Mouse (Mus musculus): ENCODE data around the gene Socs1. TPM values are rescaled to one million over a fixed set of nuclear protein-coding genes. Genes with fewer than 3 reads are reported as not detected.

The Socs1 gene
- total RNA-seq (2021) = under 1 TPM; 0.33 to 0.61 TPM
- long read RNA-seq, experiment 1 = 0 reads
- long read RNA-seq, experiment 2 = 0 reads

DNA sequence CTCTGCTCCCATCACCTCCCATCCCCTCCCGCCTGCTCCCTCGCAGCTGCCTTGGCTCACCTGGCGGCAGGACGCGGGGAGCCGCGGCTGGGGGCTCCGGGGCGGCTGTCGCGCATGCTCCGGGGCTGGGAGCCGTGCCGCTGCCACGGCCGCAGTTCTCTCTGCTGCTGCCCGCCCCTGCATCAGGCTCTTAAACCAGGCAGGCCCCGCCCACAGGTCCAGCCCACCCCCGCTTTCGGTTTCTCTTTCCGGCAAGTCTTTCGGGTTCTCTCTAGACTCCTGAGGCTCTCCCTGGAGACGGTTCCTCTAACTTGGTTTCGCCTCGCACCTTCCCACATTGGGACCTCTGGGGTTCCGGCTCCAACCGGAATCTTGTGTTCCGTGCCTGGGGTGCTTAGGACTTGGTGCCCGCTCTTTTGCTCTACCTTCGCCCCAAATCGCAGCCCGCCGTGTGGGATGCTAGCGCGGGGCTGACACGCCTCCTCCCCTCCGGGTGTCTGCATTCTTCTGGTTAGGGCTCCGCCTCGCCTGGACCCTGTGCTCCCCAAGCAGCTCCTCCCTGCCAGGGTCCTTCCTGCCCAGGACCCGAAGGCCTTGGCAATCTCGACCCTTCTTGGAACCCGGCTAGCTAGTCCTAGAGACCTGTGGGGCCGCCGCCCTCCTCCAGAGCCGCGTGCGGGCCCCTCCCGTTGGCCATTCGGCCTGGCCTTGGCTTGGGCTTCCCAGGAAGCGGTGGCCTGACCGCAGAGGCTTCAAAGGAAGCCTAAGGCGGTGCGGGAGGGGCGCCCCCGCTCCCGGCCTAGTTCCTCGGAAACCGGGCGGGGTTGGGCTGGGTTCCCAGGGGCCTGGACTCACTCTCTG, at the start of gene Socs1:
Socs1 (minus strand) TSS at position 166 of the 861 bp plus-strand sequence.
- no peak; the same call in none of the 2 replicates for TF ChIP-seq CTCF (IDR thresholded peaks at IDR 0.05)
- peak; percentile 92 for DNase-seq
- intact Hi-C loops (cut with DNase I) = loop anchor here (1.0 to 2.0 kb wide), 3 partner anchors 59 to 215 kb away; no protein-coding TSS in a partner anchor
- Histone ChIP-seq H3K27ac (peak within 1 kb of the TSS; percentile 94), H3K4me3 (peak within 1 kb of the TSS; percentile 84)

GRCm38 (mm10) chr16:10834542-10834910, 49.2 kb upstream of the Socs1 start:
- no peak for DNase-seq
- Histone ChIP-seq H3K27ac (peak overlapping the region; percentile 79), H3K4me3 (peak overlapping the region; percentile 91)
- intact Hi-C loops (cut with DNase I) = no loop called here
- no peak for TF ChIP-seq CTCF (IDR thresholded peaks at IDR 0.05)

- no peak for DNase-seq
- H3K27ac ChIP-seq = no peak overlapping the region
- H3K4me3 ChIP-seq = no peak overlapping the region
- TF ChIP-seq CTCF (IDR thresholded peaks at IDR 0.05) = no peak
- intact Hi-C loops (cut with DNase I) = no loop called here
Measured at GRCm38 (mm10) chr16:10828461-10828805, 43.1 kb upstream of the Socs1 start.

GRCm38 (mm10) chr16:10827766-10828460, 42.6 kb upstream of the Socs1 start:
- Histone ChIP-seq H3K27ac (no peak overlapping the region), H3K4me3 (no peak overlapping the region)
- TF ChIP-seq CTCF (IDR thresholded peaks at IDR 0.05) = no peak
- intact Hi-C loops (cut with DNase I) = no loop called here
- no peak for DNase-seq

- no peak overlapping the region for H3K4me3 ChIP-seq
- no peak for DNase-seq
- H3K27ac ChIP-seq = no peak overlapping the region
- intact Hi-C loops (cut with DNase I) = no loop called here
- no peak for TF ChIP-seq CTCF (IDR thresholded peaks at IDR 0.05)
Measured at GRCm38 (mm10) chr16:10827269-10827668, 41.9 kb upstream of the Socs1 start.

GRCm38 (mm10) chr16:10825840-10826239, 40.5 kb upstream of the Socs1 start:
- Histone ChIP-seq H3K4me3 (no peak overlapping the region), H3K27ac (no peak overlapping the region)
- intact Hi-C loops (cut with DNase I) = no loop called here
- DNase-seq = no peak
- TF ChIP-seq CTCF (IDR thresholded peaks at IDR 0.05) = no peak

- intact Hi-C loops (cut with DNase I) = no loop called here
- no peak overlapping the region for H3K27ac ChIP-seq
- no peak overlapping the region for H3K4me3 ChIP-seq
- TF ChIP-seq CTCF (IDR thresholded peaks at IDR 0.05) = no peak
- no peak for DNase-seq
Measured at GRCm38 (mm10) chr16:10824536-10824935, 39.2 kb upstream of the Socs1 start.

DNA sequence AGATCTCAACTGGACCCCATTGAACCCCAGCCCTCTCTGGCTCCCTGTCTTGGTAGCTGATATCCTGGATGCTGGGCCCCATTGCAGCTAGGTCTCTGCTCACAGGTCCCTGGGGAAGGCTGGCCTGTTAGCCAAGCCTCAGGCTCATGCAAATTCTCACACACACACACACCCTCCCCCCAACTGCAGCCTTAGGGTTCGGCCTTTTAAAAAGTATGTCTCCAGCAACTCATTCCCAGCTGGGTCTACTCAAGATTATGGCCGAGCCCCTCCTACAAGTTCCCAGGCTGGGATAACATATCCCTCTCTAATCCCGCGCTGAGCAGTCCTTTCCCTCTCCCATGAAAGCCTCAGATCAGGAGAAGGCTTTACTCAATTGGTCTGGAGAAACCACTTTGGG, 36.1 kb upstream of the Socs1 start:
- Histone ChIP-seq H3K27ac (no peak overlapping the region), H3K4me3 (no peak overlapping the region)
- no peak for DNase-seq
- no peak for TF ChIP-seq CTCF (IDR thresholded peaks at IDR 0.05)
- intact Hi-C loops (cut with DNase I) = no loop called here

DNA sequence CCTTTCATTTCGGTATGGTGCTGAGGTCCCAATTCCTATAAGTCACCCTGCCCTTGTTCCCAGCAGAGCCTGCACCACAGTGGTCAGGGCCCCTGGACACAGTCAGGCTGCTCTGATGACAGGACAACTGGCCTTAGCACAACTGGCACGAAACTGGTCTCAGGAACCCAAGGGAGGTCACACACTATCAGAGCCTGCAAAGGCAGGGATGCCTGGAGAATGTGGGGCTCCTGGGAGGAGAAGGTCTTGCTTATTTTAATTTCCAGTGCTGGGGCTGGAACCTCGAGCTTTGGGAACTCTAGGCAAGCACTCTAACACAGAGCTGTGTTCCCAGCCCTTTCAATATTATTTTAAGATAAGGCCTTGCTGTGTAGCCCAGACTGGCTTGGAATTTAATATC, 34.6 kb upstream of the Socs1 start:
- DNase-seq = peak; percentile 48
- intact Hi-C loops (cut with DNase I) = no loop called here
- no peak overlapping the region for H3K27ac ChIP-seq
- TF ChIP-seq CTCF (IDR thresholded peaks at IDR 0.05) = no peak
- H3K4me3 ChIP-seq = no peak overlapping the region

DNA sequence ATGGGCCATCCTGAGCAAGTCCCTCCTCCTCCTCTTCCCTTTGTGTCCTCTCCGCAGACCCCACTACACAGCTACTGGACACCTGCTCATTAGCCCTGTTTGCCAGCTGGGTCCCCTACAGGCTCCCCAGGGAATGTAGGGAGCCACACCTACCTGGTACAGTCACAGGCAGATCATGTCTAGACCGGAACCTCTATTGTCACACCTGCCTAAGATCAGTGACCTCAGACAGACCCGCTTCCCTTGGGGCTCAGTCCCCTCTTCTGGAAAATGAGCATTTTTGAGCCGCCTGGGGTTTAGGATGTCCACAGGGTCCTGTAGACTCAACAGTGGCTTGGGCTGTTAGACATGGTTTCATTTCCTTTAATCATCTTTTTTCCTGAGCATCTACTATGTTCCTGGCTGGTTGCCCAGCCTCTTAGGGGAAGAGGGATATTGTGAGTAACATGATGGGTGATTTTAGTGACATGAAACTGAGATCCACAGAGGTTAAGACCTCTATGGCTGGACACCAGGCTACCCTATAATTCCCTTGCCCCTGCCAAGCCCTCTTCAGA, 33.3 kb upstream of the Socs1 start:
- no peak for TF ChIP-seq CTCF (IDR thresholded peaks at IDR 0.05)
- Histone ChIP-seq H3K27ac (no peak overlapping the region), H3K4me3 (no peak overlapping the region)
- DNase-seq = no peak
- intact Hi-C loops (cut with DNase I) = no loop called here

DNA sequence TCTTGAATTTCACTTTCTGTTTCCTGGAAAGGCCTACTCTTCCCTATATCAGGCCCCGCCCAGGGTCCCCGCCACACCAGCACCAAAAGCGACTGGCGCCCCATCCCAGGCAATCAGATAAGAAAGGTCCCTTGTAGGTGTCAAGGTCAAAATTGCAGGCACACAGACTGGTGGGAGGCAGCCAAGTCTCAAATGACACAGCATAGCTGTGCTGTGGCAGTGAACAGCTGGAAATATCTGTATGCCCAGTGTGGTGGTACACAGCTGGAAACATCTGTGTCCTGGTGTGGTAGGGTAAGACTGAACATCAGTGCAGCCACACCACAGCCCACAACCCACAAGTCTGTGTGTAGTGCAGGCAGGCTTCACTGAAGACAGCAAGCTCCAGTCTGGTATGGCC, 29.5 kb upstream of the Socs1 start:
- intact Hi-C loops (cut with DNase I) = no loop called here
- Histone ChIP-seq H3K4me3 (no peak overlapping the region), H3K27ac (no peak overlapping the region)
- no peak for TF ChIP-seq CTCF (IDR thresholded peaks at IDR 0.05)
- no peak for DNase-seq

GRCm38 (mm10) chr16:10813726-10814125, 28.4 kb upstream of the Socs1 start:
- DNase-seq = no peak
- H3K4me3 ChIP-seq = no peak overlapping the region
- intact Hi-C loops (cut with DNase I) = no loop called here
- H3K27ac ChIP-seq = no peak overlapping the region
- no peak for TF ChIP-seq CTCF (IDR thresholded peaks at IDR 0.05)

DNA sequence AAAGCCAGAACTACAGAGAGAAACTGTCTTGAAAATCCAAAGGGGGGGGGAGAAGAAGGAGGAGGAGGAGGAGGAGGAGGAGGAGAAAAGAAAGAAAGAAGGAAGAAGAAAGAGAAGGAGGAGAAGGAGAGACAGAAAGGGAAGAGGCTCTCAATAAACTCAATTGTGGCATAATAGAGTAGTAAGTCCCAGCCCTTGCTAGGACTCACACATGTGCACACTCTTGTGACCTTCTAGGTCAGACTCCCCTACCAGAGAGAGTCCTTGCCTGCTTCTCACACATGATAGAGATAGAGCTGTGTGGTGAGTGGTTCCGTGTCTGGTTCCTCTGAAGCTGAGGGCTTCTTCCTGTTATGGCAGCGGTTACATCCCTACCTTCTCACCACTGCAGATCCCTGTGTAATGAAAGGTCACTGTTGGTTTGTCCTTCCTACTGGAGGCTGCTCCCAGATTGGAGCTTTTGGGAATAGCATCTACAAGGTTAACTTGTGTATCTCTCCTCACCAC, 27.6 kb upstream of the Socs1 start, which contains the start of gene Gm11172:
Gm11172 (plus strand) TSS at position 51 of the 507 bp plus-strand sequence.
- H3K4me3 ChIP-seq = no peak within 1 kb of the TSS
- H3K27ac ChIP-seq = no peak within 1 kb of the TSS
- TF ChIP-seq CTCF (IDR thresholded peaks at IDR 0.05) = no peak
- intact Hi-C loops (cut with DNase I) = no loop called here
- no peak for DNase-seq
